Mouse (Mus musculus): ENCODE measurements around the gene Btbd35f1. TPM values are rescaled to one million over a fixed set of nuclear protein-coding genes. Genes with fewer than 3 reads are reported as not detected.
"Not testable (repeated sequence)": the region's sequence is repeated elsewhere in the genome, so short reads cannot be mapped to it uniquely, and the experiment has no call there.

Gene Btbd35f1
- not detected in 2 replicates for polyA plus RNA-seq (2015; fragmentation: Nextera tagmentation; extraction: Ambion mirVana)

GRCm38 (mm10) chrX:32559755-32560154 is at the start of gene Btbd35f1:
Btbd35f1 (plus strand) TSS chrX:32560055.
- H3K9ac ChIP-seq (replicated peaks; ENCODE audit: low read depth, low read length); H3K36me3 ChIP-seq (ENCODE audit: control insufficient read depth, insufficient read depth); H3K4me2 ChIP-seq (ENCODE audit: low read length); H3K27me3 ChIP-seq (replicated peaks; ENCODE audit: control insufficient read depth, insufficient read depth, low read length); ATAC-seq; H3K4me3 ChIP-seq (replicated peaks; ENCODE audit: low read length); H3K9me3 ChIP-seq (ENCODE audit: control insufficient read depth, low read length); H3K27ac ChIP-seq (ENCODE audit: low read length); H3K4me1 ChIP-seq (replicated peaks; ENCODE audit: control insufficient read depth, insufficient read depth, low read length): not testable (repeated sequence)
- WGBS, result no CpG with 5 or more reads among the region's 3 CpGs

GRCm38 (mm10) chrX:32590878-32591542 is 31.2 kb downstream of the Btbd35f1 start:
- H3K4me3 ChIP-seq (replicated peaks; ENCODE audit: low read length); H3K9me3 ChIP-seq (ENCODE audit: control insufficient read depth, low read length); ATAC-seq; H3K27ac ChIP-seq (ENCODE audit: low read length); H3K4me2 ChIP-seq (ENCODE audit: low read length); H3K36me3 ChIP-seq (ENCODE audit: control insufficient read depth, insufficient read depth); H3K9ac ChIP-seq (replicated peaks; ENCODE audit: low read depth, low read length); H3K27me3 ChIP-seq (replicated peaks; ENCODE audit: control insufficient read depth, insufficient read depth, low read length); H3K4me1 ChIP-seq (replicated peaks; ENCODE audit: control insufficient read depth, insufficient read depth, low read length): not testable (repeated sequence)
- 96% methylated on average over 1 of the region's 1 CpGs for WGBS

- WGBS, result 95% methylated on average over 1 of the region's 2 CpGs
- H3K9ac ChIP-seq (replicated peaks; ENCODE audit: low read depth, low read length); H3K27ac ChIP-seq (ENCODE audit: low read length); H3K4me1 ChIP-seq (replicated peaks; ENCODE audit: control insufficient read depth, insufficient read depth, low read length); H3K4me2 ChIP-seq (ENCODE audit: low read length); ATAC-seq; H3K4me3 ChIP-seq (replicated peaks; ENCODE audit: low read length); H3K27me3 ChIP-seq (replicated peaks; ENCODE audit: control insufficient read depth, insufficient read depth, low read length); H3K9me3 ChIP-seq (ENCODE audit: control insufficient read depth, low read length); H3K36me3 ChIP-seq (ENCODE audit: control insufficient read depth, insufficient read depth): not testable (repeated sequence)
Observed at GRCm38 (mm10) chrX:32601008-32601407, 41.2 kb downstream of the Btbd35f1 start.

- not testable (repeated sequence) for H3K27ac ChIP-seq (ENCODE audit: low read length); H3K9ac ChIP-seq (replicated peaks; ENCODE audit: low read depth, low read length); H3K4me3 ChIP-seq (replicated peaks; ENCODE audit: low read length); H3K4me1 ChIP-seq (replicated peaks; ENCODE audit: control insufficient read depth, insufficient read depth, low read length); H3K4me2 ChIP-seq (ENCODE audit: low read length); ATAC-seq; H3K9me3 ChIP-seq (ENCODE audit: control insufficient read depth, low read length); H3K27me3 ChIP-seq (replicated peaks; ENCODE audit: control insufficient read depth, insufficient read depth, low read length); H3K36me3 ChIP-seq (ENCODE audit: control insufficient read depth, insufficient read depth)
- 86% methylated on average over 3 of the region's 3 CpGs for WGBS
Observed at GRCm38 (mm10) chrX:32601425-32601824, 41.6 kb downstream of the Btbd35f1 start.

Other genes with a start within 250 kb of the Btbd35f1 start
- gene Gm5926, start 90.7 kb downstream of the Btbd35f1 start, polyA plus RNA-seq (2015; fragmentation: Nextera tagmentation; extraction: Ambion mirVana), result not detected in 2 replicates
- not detected in 2 replicates for gene Btbd35f21, start 166.1 kb downstream of the Btbd35f1 start, polyA plus RNA-seq (2015; fragmentation: Nextera tagmentation; extraction: Ambion mirVana)

Data from forebrain, embryonic 16.5 days (tissue).